Mouse (Mus musculus): Measurements from ENCODE around the gene Chuk.

- TF ChIP-seq CTCF (IDR thresholded peaks at IDR 0.05; ENCODE audit: low read depth) (no peak), EP300 (IDR thresholded peaks at IDR 0.05; ENCODE audit: low read depth) (no peak)
Measured at GRCm38 (mm10) chr19:44024921-44025585, 82.2 kb downstream of the Chuk start.

Data from heart, postnatal 0 days (tissue).